Mouse (Mus musculus): ENCODE results near the gene Gtf2i.

The Gtf2i gene

DNA sequence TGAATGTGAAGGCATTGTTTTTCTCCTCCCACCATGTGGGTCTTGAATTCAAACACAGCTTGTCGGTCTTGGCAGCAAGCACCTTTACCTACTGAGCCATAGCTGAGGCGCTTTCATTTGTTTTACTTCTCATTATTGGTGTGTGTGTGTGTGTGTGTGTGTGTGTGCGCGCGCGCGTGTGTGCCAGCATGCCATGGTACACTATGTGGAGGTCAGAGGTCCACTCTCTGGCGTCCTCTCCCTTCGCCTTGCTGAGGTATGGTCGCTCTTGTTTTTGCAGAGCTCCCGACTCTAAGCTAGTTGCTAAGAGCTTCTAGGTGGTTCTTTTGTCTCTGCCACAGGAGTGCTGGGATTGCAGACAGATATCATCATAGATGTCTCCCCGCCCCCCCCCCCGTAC lies 7.8 kb upstream of the Gtf2i start:
- DNase-seq (ENCODE audit: low spot score), result no peak

DNA sequence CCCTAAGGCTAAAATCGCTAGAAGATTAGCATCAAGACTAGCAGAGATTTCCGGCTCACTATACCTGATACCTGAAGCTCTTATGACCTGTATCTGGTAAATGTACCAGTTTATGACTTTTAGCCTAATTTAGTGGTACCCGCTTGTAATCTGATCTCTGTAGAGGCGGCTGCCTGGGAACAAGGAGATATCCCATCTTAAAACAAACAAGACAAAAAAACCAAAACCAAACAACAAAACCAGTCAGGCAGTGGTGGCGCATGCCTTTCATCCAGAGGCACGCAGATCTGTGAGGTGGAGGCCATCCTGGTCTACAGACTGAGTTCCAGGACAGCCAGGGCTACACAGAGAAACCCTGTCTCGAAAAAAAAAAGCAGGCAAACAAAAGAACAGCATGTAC lies 7.1 kb upstream of the Gtf2i start:
- no peak for DNase-seq (ENCODE audit: low spot score)

DNA sequence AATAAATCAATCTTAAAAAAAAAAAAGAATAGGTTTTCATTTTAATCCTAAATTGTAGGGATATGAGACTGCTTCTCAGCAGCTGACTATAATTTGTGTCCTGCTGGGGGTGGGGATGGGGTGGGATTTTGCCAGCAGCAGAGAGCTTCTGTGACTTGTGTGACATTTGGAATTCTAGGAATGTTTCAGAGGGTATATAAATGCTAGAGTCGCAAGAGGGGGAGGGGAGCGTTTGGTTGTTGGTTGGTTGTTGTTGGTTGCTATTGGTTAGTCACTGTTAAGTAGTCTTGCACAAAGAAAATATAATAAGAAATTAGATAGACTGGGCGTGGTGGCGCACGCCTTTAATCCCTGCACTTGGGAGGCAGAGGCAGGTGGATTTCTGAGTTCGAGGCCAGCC lies 4.3 kb upstream of the Gtf2i start:
- DNase-seq (ENCODE audit: low spot score), result no peak

DNA sequence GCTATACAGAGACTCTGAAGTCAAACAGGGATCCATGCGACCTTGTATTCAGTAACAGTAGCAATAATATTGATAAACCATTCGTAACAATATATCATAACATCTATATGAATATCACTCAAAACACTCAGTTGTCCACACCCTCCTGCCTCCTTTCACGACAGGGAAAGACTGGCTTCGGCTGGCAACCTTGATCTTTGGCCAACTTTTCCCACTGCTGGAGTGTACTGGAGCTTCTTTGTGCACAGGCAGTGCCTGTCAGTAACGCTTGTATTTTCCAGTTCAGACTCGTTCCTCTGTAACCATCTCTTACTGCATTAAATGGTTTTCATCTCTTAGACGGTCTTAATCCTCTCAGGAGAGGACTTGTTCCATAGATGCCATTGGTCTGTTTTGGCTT lies 2.2 kb upstream of the Gtf2i start:
- DNase-seq (ENCODE audit: low spot score), result peak; percentile 37

DNA sequence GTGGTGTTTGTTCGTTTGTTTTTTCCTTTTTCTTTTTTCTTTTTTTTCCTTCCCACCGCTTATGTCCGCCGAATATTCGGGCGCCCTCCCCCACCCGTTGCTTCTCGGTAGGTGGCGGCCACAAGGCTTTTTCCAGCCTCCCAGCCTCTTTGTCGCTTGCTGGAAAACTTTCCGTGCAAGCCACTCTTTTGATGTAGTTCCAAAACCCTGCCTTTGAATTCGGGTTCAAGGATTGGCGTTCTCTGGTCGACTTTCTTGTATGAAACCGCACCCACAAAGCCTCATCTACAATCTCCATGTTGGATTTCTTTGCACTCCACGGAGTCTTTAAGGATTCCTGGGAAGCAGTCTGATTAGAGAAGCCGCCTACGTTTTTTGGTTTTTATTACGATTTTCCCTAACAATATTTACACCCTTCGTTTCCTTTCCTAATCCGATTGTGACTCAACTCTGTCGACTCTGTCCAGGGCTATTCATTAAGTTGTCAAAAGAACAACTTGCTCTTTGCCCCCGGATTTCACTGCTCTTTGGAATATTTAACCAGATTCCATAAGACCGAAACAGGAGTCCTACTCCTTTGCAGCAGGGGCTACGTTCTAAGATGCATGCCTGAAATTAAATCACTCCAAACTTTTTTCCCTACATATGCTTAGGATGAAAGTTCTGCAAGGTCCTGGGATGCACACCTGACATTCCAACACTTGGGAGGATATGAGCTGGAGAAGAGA lies 1.2 kb upstream of the Gtf2i start:
- peak; percentile 70 for DNase-seq (ENCODE audit: low spot score)

GRCm38 (mm10) chr5:134314068-134314674 lies 389 bp downstream of the Gtf2i start:
- DNase-seq (ENCODE audit: low spot score), result no peak

DNA sequence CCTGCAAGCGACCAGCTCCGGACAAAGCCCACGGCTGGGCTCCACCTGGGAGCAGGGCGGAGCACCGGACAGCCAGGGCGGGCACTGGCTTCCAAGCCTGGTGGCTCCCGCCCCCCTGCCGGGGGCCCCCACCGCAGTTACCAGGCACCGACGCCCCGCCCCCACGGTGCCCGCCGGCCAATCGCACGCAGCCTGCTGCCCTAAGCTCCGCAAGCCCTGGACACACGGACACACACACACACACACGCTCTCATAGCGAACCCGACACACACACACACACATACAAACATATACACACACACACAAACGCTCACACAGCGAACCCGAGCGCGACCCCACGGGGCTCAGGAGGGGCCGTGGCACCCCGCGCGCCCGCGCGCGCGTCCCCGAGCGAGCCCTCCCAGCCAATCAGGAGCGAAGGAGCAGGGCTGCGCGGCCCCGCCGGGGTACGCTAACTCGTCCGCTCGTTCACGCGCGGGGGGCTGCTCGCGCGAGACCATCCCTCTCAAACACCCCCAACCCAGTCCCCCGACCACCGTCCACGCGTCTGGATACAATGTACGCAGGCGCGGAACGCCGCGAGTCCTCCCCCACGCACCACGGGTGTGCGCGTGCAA lies 1.0 kb downstream of the Gtf2i start:
- peak; percentile 97 for DNase-seq (ENCODE audit: low spot score)

DNA sequence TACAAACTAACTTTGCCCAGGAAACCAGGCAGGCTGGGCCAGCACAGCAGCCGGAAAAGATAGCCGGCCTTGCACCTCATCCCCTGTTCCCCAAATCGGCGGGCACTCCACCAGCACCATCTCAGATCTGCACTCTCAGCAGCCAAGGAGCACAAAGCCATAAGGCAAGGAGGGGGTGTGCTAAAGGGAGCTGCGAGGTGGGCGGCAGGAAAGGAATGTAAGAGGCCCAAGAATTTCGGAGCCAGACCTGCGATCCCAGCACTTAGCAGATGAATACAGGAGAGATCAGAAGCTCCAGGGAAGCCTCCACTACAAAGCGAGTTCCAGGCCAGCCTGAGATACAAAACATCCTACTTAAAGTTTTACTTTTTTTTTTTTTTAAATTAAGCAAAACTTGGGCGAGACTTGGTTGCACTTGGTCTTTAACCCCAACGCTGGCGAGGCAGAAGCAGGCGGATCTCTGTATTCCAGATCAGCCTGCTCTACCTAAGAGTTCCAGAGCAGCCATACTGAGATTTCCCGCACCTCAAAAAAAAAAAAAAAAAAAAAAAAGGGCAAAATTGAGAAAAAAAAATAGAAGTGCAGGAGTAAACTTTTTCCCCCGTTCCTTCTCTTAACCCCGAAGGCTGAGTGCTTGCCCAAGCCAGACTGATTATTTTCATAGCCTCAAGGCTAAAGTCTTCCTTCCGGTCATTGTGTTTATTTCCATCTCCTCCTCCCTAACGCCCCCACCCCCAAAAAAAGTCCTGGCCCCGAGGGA lies 1.7 kb downstream of the Gtf2i start:
- DNase-seq (ENCODE audit: low spot score), result no peak

GRCm38 (mm10) chr5:134311894-134312411 lies 2.6 kb downstream of the Gtf2i start:
- DNase-seq (ENCODE audit: low spot score), result no peak

- DNase-seq (ENCODE audit: low spot score), result no peak
These were observed 4.4 kb downstream of the Gtf2i start for GRCm38 (mm10) chr5:134310201-134310600.

DNA sequence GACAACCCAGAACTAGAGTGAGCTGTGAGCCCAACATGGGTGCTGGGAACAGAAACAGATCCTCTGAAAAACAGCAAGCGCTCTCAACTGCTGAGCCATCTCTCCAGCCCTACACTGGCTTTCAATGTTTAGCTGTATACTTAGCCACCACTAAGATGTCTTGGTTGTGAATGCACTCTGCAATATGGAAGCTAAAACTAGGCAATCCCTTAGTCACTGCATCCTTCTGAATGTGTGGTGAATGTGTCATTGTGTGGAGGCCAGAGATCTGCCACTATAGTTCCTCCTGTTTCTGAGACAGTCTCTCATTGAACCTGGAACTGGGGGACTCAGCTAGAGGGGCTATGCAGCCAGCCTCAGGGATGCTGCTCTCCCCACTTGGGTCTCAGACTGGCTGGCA lies 5.2 kb downstream of the Gtf2i start:
- no peak for DNase-seq (ENCODE audit: low spot score)

- no peak for DNase-seq (ENCODE audit: low spot score)
These were observed 9.9 kb downstream of the Gtf2i start for GRCm38 (mm10) chr5:134304639-134305038.

- DNase-seq (ENCODE audit: low spot score), result no peak
These were observed 19.1 kb downstream of the Gtf2i start for GRCm38 (mm10) chr5:134295277-134296050.

GRCm38 (mm10) chr5:134294606-134295005 lies 20.0 kb downstream of the Gtf2i start:
- DNase-seq (ENCODE audit: low spot score), result no peak

DNA sequence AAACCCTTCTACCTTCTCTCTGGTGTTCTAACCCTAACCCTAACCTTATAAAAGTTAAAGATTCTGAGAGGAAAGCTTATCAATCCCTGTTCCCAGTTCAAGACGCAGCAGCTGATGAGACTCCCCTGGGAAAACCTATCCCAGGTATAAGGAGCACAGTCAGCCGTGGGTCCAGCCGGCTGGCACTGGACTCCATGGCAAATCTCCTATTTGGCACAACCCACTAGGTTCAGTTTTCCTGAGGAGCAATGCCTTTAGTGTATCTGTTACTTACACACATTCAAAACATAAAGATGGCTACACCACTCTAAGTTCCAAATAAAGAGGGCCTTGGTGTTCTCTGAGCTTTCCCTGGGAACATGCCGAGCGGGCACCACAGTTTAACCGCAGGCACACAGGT lies 23.5 kb downstream of the Gtf2i start:
- DNase-seq (ENCODE audit: low spot score), result no peak

DNA sequence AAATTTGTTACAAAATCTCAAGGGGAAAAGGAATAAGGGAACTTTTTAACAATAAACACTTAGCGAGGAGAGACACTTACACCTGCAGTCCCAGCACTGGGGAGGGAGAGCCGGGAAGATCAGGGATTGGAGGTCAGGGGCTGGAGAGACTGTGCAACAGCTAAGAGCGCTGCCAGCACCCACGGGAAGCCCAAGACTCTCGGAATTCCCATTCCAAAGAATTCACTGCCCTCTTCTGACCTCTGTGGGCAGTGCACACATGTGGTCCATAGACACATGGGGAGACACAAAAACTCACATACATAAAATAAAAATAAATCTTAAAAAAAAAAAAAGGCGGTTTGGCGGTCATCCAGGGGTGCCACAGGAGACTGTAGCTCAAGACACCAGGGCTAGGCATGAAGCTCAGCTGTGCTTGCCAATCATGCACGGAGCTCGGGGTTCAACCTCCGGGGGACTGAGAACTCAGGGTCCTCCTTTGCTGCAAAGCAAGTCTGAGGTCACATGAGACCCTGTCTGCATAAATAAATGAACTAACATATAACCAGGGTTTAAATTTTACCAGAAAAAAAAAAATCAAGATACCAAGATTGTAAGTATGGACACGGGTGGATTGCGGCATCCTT lies 24.5 kb downstream of the Gtf2i start:
- no peak for DNase-seq (ENCODE audit: low spot score)

GRCm38 (mm10) chr5:134288071-134288470 lies 26.5 kb downstream of the Gtf2i start:
- no peak for DNase-seq (ENCODE audit: low spot score)

- DNase-seq (ENCODE audit: low spot score), result no peak
These were observed 29.6 kb downstream of the Gtf2i start for GRCm38 (mm10) chr5:134284921-134285320.

GRCm38 (mm10) chr5:134282603-134283002 lies 32.0 kb downstream of the Gtf2i start:
- no peak for DNase-seq (ENCODE audit: low spot score)

- DNase-seq (ENCODE audit: low spot score), result no peak
These were observed 32.5 kb downstream of the Gtf2i start for GRCm38 (mm10) chr5:134282076-134282475.

- no peak for DNase-seq (ENCODE audit: low spot score)
These were observed 35.2 kb downstream of the Gtf2i start for GRCm38 (mm10) chr5:134279371-134279770.
